15 mouse cellular contexts compared by ENCODE assay signal in genomic region chr2:101548866-101549265, GRCm38 (mm10).
"Had no signal": no experiment of that assay in that cellular context is flagged by ENCODE, and none has a peak within 500 bp of the region (broad histone marks: within the 10 kb centered on the region; RNA-seq: fewer than 3 reads in every experiment).

No protein-coding gene starts in this region.

- H3K27ac ChIP-seq: neural tube, embryonic 12.5 days; neural tube, embryonic 13.5 days; neural tube, embryonic 15.5 days; stomach, embryonic 15.5 days; stomach, postnatal 0 days had no signal

- H3K9me3 ChIP-seq: neural tube, embryonic 12.5 days; neural tube, embryonic 13.5 days; neural tube, embryonic 15.5 days; stomach, embryonic 15.5 days had no signal

- H3K4me1 ChIP-seq: neural tube, embryonic 12.5 days; neural tube, embryonic 15.5 days; stomach, embryonic 15.5 days had no signal

- H3K4me3 ChIP-seq: neural tube, embryonic 12.5 days; neural tube, embryonic 13.5 days; neural tube, embryonic 15.5 days; stomach, embryonic 15.5 days had no signal

- DNase-seq: retina, postnatal 1 day; right cerebral cortex, adult 18-20 months; right cerebral cortex, postnatal 14 days; right cerebral cortex, postnatal 25 days; right cerebral cortex, postnatal 4 days; spleen, adult 18-20 months; thymus, adult 18-20 months; thymus, postnatal 25 days; thymus, postnatal 36 days; thymus, postnatal 4 days had no signal

- H3K27me3 ChIP-seq: neural tube, embryonic 12.5 days; neural tube, embryonic 13.5 days; neural tube, embryonic 15.5 days; stomach, embryonic 15.5 days had no signal

- H3K36me3 ChIP-seq: neural tube, embryonic 12.5 days; neural tube, embryonic 13.5 days; neural tube, embryonic 15.5 days; stomach, embryonic 15.5 days had no signal
